Mouse (Mus musculus) heart, embryonic 16.5 days (tissue): ENCODE results near the gene Gm20388. TPM values are rescaled to one million over a fixed set of nuclear protein-coding genes. Genes with fewer than 3 reads are reported as not detected.

Experiments
- ATAC-seq: fragments of 200-750 bp; cut with Nextera tagmentation; replicated peaks from 2 replicates; pipeline ENCODE4 v1.8.0; 2017; ENCODE audit warnings: moderate number of reproducible peaks; ENCODE audit not compliant: insufficient read depth, low FRiP score; ENCODE audit errors: extremely low read depth
- H3K27ac ChIP-seq: fragments of 300-500 bp; sonication (generic); 2 replicates; pipeline ENCODE4 v1.5.1; 2014; ENCODE audit warnings: mild to moderate bottlenecking, low read length, control low read depth, moderate library complexity
- H3K27me3 ChIP-seq: fragments of 300-500 bp; sonication (generic); 2 replicates; pipeline ENCODE4 v1.6.1; 2014; ENCODE audit warnings: low read length, mixed read lengths; ENCODE audit not compliant: control insufficient read depth, insufficient read depth
- H3K36me3 ChIP-seq: fragments of 300-500 bp; sonication (generic); 2 replicates; pipeline ENCODE4 v1.6.1; 2014; ENCODE audit not compliant: control insufficient read depth, insufficient read depth
- H3K4me1 ChIP-seq: fragments of 300-500 bp; sonication (generic); 2 replicates; pipeline ENCODE4 v1.6.1; 2014; ENCODE audit warnings: low read length, mixed read lengths; ENCODE audit not compliant: control insufficient read depth, insufficient read depth
- H3K4me2 ChIP-seq: fragments of 300-500 bp; sonication (generic); 2 replicates; pipeline ENCODE4 v1.6.1; 2014; ENCODE audit warnings: low read depth, mild to moderate bottlenecking, control low read depth, low read length
- H3K4me3 ChIP-seq: fragments of 300-500 bp; sonication (generic); 2 replicates; pipeline ENCODE4 v1.5.1; 2014; ENCODE audit warnings: mild to moderate bottlenecking, control low read depth, low read length
- H3K9ac ChIP-seq: fragments of 300-500 bp; sonication (generic); 2 replicates; pipeline ENCODE4 v1.6.1; 2014; ENCODE audit warnings: low read length, control low read depth
- H3K9me3 ChIP-seq: fragments of 300-500 bp; sonication (generic); replicated peaks from 2 replicates; pipeline ENCODE4 v1.6.1; 2016; ENCODE audit warnings: low read length; ENCODE audit not compliant: control insufficient read depth
- WGBS: fragments of 180-500 bp; shearing (Covaris S2); extraction: QIAGEN DNeasy Blood & Tissue Kit; methylation state at CpG from one replicate; pipeline ENCODE4 v1.1.7; 2014; 5-methylcytosine and 5-hydroxymethylcytosine counted together
- polyA plus RNA-seq: library from polyadenylated mRNA; unstranded; fragments of >200 nt; fragmentation: Nextera tagmentation; extraction: Ambion mirVana; gene quantifications from 2 replicates; pipeline ENCODE4 v1.2.1, GENCODE M21; 2015

The Gm20388 gene
- polyA plus RNA-seq, 1 experiment from 2014 or later, result 4.5 TPM

GRCm38 (mm10) chr8:120622161-120622560, 711.5 kb downstream of the Gm20388 start:
- no peak overlapping the region for H3K27ac ChIP-seq
- H3K4me2 ChIP-seq, result no peak overlapping the region
- peaks cover 16% of the 10 kb centered on the region for H3K4me1 ChIP-seq
- no peaks in the 10 kb centered on the region for H3K9me3 ChIP-seq
- WGBS, result 66% methylated on average over 14 of the region's 14 CpGs
- no peak overlapping the region for H3K4me3 ChIP-seq
- H3K27me3 ChIP-seq, result no peaks in the 10 kb centered on the region
- H3K36me3 ChIP-seq, result no peaks in the 10 kb centered on the region
- 0 out of 2 replicates have a peak overlapping the region, but pooled peaks have one; percentile 38 for H3K9ac ChIP-seq
- no peak for ATAC-seq

GRCm38 (mm10) chr8:120623608-120624007, 713.0 kb downstream of the Gm20388 start:
- Histone ChIP-seq H3K9me3 (no peaks in the 10 kb centered on the region), H3K27ac (no peak overlapping the region), H3K27me3 (no peaks in the 10 kb centered on the region), H3K4me1 (peaks cover 16% of the 10 kb centered on the region), H3K36me3 (no peaks in the 10 kb centered on the region), H3K9ac (no peak overlapping the region), H3K4me3 (no peak overlapping the region), H3K4me2 (no peak overlapping the region)
- WGBS, result 39% methylated on average over 2 of the region's 2 CpGs
- ATAC-seq, result no peak

DNA sequence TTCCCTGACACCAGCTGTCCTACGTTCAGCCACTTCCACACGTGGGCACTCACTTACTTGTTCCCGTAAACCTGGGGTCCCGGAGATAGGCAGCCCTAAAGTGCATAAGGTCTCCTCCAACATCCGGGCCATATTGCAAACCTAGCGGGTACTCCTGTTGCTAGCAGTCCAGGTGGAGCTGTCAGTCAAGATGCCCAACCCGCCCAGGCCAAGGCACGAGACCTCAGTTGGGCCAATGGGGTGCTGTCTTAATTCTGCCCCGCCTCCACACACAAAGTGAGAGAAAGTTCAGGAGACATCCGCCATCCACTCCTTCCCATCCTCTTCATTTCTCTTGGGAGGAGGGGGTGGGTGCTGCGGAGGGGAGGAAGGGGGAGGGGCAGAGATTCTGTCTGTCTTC, 715.8 kb downstream of the Gm20388 start:
- Histone ChIP-seq H3K4me3 (no peak overlapping the region), H3K4me2 (no peak overlapping the region), H3K9ac (no peak overlapping the region), H3K27me3 (no peaks in the 10 kb centered on the region), H3K4me1 (peaks cover 6% of the 10 kb centered on the region), H3K36me3 (no peaks in the 10 kb centered on the region), H3K27ac (no peak overlapping the region), H3K9me3 (no peaks in the 10 kb centered on the region)
- 71% methylated on average over 11 of the region's 11 CpGs for WGBS
- no peak for ATAC-seq

DNA sequence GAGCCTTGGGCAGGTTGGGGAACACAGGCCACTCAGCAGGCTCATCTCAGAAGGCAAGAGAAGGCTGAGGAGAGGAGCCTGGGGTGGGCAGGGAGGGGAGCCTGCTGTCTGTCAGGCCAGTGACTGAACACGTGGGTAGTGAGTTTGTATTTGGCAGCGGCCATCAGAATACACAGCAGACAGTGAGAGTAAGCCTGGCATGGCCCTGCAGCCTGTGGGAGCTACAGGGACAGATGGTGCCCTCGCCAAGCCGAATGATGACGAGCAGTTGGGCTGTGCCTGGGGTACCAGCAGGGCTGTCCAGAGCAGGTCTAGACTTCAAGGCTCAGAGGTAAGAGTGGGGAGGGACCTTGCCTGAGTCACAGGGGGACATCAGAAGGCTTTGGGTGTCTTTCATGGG, 716.7 kb downstream of the Gm20388 start:
- WGBS, result 82% methylated on average over 5 of the region's 5 CpGs
- peaks cover 4% of the 10 kb centered on the region; the same call in 1 of the 2 replicates for H3K4me1 ChIP-seq
- H3K27me3 ChIP-seq, result no peaks in the 10 kb centered on the region
- no peak overlapping the region for H3K27ac ChIP-seq
- 0 out of 2 replicates have a peak, but pooled peaks cover under 1% of the 10 kb centered on the region for H3K9me3 ChIP-seq
- H3K4me2 ChIP-seq, result no peak overlapping the region
- no peak for ATAC-seq
- H3K4me3 ChIP-seq, result no peak overlapping the region
- H3K36me3 ChIP-seq, result no peaks in the 10 kb centered on the region
- H3K9ac ChIP-seq, result no peak overlapping the region

DNA sequence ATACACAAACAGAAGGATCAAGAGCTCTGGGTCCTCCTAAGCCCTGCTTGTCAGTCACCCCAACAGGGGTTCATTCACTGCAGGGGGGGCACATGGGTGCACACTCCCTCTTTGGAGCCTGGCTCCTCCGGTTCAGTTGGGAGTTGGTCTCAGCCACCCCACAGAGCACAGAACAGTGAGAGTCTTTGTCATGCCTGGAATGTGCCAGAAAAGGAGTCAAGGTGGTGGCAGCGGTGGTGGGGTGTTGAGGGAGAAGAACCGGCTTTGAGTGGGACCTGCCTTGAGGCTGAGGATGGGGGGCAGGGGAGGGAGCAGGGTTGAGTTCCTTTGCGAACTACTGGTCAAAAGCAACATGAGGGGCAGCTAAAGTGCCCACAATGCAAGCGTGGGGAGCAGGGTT, 719.4 kb downstream of the Gm20388 start:
- Histone ChIP-seq H3K4me2 (no peak overlapping the region), H3K27ac (no peak overlapping the region), H3K4me1 (peaks cover 6% of the 10 kb centered on the region), H3K4me3 (no peak overlapping the region), H3K9me3 (0 out of 2 replicates have a peak, but pooled peaks cover 4% of the 10 kb centered on the region), H3K27me3 (no peaks in the 10 kb centered on the region), H3K9ac (no peak overlapping the region), H3K36me3 (no peaks in the 10 kb centered on the region)
- ATAC-seq, result no peak
- 44% methylated on average over 5 of the region's 5 CpGs for WGBS

DNA sequence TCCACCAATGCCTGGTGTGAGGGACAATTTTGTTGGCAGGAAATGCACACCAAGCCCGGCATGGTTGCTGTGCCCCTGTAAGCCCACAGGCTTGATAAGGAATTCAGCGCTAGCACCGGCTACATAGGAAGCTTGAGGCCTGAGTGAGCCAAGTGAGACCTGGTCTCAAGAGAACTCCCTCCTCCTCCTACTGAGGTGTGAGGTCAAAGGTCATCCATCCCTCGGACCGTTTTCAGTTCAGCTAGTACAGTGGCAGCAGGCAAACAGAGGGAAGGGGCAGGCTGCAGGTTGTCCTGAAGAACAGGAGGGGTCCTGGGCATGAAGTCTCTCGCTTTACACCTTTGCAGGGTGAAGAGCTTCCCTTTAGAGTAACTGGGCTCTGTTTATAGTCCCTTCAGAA, 720.2 kb downstream of the Gm20388 start:
- Histone ChIP-seq H3K4me1 (peaks cover 6% of the 10 kb centered on the region), H3K9ac (no peak overlapping the region), H3K27me3 (no peaks in the 10 kb centered on the region), H3K36me3 (no peaks in the 10 kb centered on the region), H3K9me3 (0 out of 2 replicates have a peak, but pooled peaks cover 4% of the 10 kb centered on the region), H3K27ac (no peak overlapping the region), H3K4me3 (no peak overlapping the region), H3K4me2 (no peak overlapping the region)
- 46% methylated on average over 6 of the region's 6 CpGs for WGBS
- no peak for ATAC-seq

DNA sequence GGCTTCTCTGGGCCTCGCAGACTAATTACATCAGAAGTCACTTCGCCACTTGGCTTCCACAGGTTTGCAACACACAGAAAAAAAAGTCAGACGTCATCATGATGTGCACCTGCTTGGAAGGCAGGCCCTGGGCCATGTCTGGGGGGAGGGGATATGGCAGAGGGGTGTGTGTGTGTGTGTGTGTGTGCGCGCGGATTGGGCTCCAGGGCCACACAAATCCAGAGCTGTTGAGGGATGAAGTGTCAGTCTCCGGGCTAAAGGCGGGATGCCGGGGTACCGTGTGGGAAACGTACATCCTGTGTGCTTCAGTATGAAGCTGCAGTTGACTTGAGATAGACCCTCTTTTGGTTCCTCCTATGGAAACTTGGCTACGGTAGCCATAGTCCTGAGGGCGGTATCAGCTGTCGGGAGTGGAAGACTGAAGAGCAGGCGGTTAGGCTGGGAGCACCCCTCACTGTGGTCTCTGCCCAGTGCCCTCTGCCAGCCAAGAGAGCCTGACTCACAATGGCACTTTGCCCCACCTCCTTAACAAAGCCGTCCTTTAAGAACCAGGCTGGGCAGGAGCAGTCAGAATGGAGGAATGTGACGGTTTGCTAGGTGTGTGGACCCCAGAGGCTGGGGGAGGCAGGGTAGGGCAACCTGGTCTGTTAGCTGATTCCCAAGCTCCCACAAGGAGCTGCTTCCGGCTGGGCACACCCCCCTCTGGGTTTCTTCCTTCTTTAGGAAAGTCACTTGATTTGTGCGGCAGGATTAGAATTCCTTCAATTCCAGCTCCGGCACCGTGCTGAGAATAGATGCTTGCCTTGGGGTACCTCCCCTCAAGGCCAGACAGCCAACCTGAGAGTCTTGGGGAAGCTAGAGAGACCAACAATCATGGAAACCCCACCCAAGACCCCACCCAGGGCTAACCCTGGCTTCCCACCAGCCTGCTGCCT, 721.1 kb downstream of the Gm20388 start:
- 0 out of 2 replicates have a peak, but pooled peaks cover 4% of the 10 kb centered on the region for H3K9me3 ChIP-seq
- no peak for ATAC-seq
- H3K27ac ChIP-seq, result no peak overlapping the region
- H3K9ac ChIP-seq, result no peak overlapping the region
- no peak overlapping the region for H3K4me2 ChIP-seq
- 74% methylated on average over 21 of the region's 21 CpGs for WGBS
- no peak overlapping the region for H3K4me3 ChIP-seq
- peaks cover 6% of the 10 kb centered on the region for H3K4me1 ChIP-seq
- H3K36me3 ChIP-seq, result no peaks in the 10 kb centered on the region
- H3K27me3 ChIP-seq, result no peaks in the 10 kb centered on the region

DNA sequence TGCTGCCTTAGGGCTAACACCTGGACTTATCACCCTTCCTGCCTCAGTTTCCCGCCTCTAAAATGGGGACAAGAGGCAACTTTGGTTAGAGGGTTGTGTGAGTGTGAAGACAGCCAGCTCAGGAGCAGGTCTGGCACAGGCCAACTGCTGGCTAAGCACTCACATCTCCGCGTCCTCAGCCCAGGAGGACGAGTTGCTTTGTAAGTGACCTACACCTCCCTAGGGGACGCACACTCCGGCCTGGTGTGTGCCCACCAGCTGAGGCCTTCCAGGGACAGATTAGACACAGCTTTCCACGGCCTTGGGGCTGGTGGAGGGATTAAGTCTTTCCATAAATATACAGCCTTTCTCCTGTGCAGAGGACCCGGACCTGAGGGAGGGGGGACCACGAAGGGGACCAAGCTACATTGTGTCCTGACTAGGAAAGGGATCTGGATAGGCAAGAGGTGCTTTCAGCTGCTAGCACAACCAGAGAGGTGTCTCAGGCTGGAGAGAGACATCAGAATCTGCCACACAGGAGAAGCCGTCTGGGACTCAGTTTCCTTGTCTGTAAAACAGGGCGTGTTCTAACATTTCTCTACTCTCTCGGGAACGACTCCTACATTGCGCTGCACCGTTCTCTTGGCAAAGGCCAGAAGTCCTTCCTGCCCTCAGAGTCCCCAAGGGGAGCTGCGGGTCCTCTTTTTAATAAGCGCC, 722.5 kb downstream of the Gm20388 start:
- no peaks in the 10 kb centered on the region for H3K36me3 ChIP-seq
- H3K4me1 ChIP-seq, result peaks cover 6% of the 10 kb centered on the region
- no peak overlapping the region for H3K27ac ChIP-seq
- H3K27me3 ChIP-seq, result no peaks in the 10 kb centered on the region
- H3K4me2 ChIP-seq, result peak overlapping the region; percentile 96
- peak overlapping the region; percentile 62; the same call in 1 of the 2 replicates for H3K4me3 ChIP-seq
- 43% methylated on average over 17 of the region's 17 CpGs for WGBS
- H3K9me3 ChIP-seq, result 0 out of 2 replicates have a peak, but pooled peaks cover 4% of the 10 kb centered on the region
- no peak overlapping the region; the same call in 1 of the 2 replicates for H3K9ac ChIP-seq
- no peak for ATAC-seq
